Mouse (Mus musculus): ENCODE results near the gene Sipa1l3.

- TF ChIP-seq CTCF (IDR thresholded peaks at IDR 0.05; ENCODE audit: borderline replicate concordance, control insufficient read depth, extremely low read depth, insufficient read depth, low read length, poor library complexity) (no peak), POLR2A (IDR thresholded peaks at IDR 0.05; ENCODE audit: control insufficient read depth, extremely low read depth, insufficient read depth, low read length, poor library complexity) (no peak)
Observed at GRCm38 (mm10) chr7:29287481-29287880, 231.0 kb downstream of the Sipa1l3 start.

All from thymus, adult 2 months (tissue).